Mouse (Mus musculus) G1E (cell line): ENCODE results near the gene Tmem132d.

Experiments
- CTCF ChIP-seq: IDR thresholded peaks from 2 replicates; pipeline ENCODE4 v1.5.1; 2012; ENCODE audit warnings: low read depth, low read length, inconsistent platforms, mixed read lengths
- GATA1 ChIP-seq: IDR thresholded peaks from 2 replicates; pipeline ENCODE4 v1.6.1; 2012; ENCODE audit warnings: borderline replicate concordance, low read length, inconsistent platforms, mixed read lengths
- GATA2 ChIP-seq: IDR thresholded peaks from 2 replicates; pipeline ENCODE4 v1.6.1; 2012; ENCODE audit warnings: low read depth, low read length, inconsistent platforms, borderline replicate concordance
- TAL1 ChIP-seq: conservative IDR thresholded peaks from 2 replicates; pipeline ENCODE4 v1.6.1; 2012; ENCODE audit warnings: low read depth, low read length, inconsistent platforms, mixed read lengths

DNA sequence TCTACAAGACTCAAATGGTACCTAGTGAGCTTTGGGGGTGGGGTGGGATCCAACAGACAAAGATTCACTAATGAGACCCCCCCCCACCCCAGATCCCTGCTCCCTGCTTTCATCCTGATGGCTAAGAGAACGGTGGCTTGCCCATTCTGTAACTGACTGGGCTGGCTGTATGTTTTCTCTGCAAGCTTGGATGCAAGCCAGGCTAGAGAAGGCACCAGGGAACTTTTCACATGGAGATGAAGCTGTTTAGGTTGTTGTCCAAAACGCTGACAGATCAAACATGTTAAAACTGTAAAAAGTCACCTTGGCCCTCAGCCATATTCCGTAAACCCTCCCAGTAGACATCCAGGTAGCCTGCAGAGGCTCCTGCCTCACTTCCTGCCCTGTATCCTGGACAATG, 313.7 kb downstream of the Tmem132d start:
- TF ChIP-seq CTCF (no peak), GATA1 (no peak), TAL1 (no peak), GATA2 (no peak)
